Comparison of ENCODE assay signal across 17 mouse cellular contexts in genomic region chr1:180429819-180430218, GRCm38 (mm10).
"Had no signal": no experiment of that assay in that cellular context is flagged by ENCODE, and none has a peak within 500 bp of the region (broad histone marks: within the 10 kb centered on the region; RNA-seq: fewer than 3 reads in every experiment).

No protein-coding gene starts in this region.

- H3K36me3 ChIP-seq: intestine, embryonic 15.5 days; kidney, embryonic 15.5 days; limb, embryonic 10.5 days; liver, embryonic 15.5 days; midbrain, embryonic 13.5 days; neural tube, embryonic 12.5 days had no signal

- ATAC-seq: intestine, embryonic 15.5 days; lung, postnatal 0 days; midbrain, embryonic 13.5 days had no signal

- H3K27ac ChIP-seq: intestine, embryonic 15.5 days; kidney, embryonic 15.5 days; limb, embryonic 10.5 days; liver, embryonic 15.5 days; midbrain, embryonic 13.5 days; neural tube, embryonic 12.5 days had no signal

- DNase-seq: kidney, adult 18-20 months; kidney, postnatal 25 days; layer of hippocampus, adult 9-11 months; lung, adult 2 months; lung, postnatal 36 days; right cerebral cortex, postnatal 4 days; spleen, adult 18-20 months; thymus, adult 18-20 months; thymus, postnatal 14 days had no signal

- H3K4me3 ChIP-seq: intestine, embryonic 15.5 days; kidney, embryonic 15.5 days; limb, embryonic 10.5 days; liver, embryonic 15.5 days; midbrain, embryonic 13.5 days; myocyte; neural tube, embryonic 12.5 days had no signal
